Mouse (Mus musculus) C2C12 (cell line): Measurements from ENCODE around the gene Zfp729a.

Source experiments
- CTCF ChIP-seq: IDR thresholded peaks from one replicate; pipeline ENCODE4 v1.5.1; 2011; ENCODE audit not compliant: control insufficient read depth, insufficient read depth, insufficient read length
- MAX ChIP-seq: IDR thresholded peaks from one replicate; pipeline ENCODE4 v1.6.1; 2011; ENCODE audit warnings: mild to moderate bottlenecking, control low read depth
- MYOD1 ChIP-seq: IDR thresholded peaks from one replicate; pipeline ENCODE4 v1.6.1; 2011; ENCODE audit warnings: low read depth; ENCODE audit not compliant: control insufficient read depth, insufficient read length
- USF1 ChIP-seq: IDR thresholded peaks from one replicate; pipeline ENCODE4 v1.6.1; 2011; ENCODE audit warnings: low read depth, mild to moderate bottlenecking, control low read depth, moderate library complexity

DNA sequence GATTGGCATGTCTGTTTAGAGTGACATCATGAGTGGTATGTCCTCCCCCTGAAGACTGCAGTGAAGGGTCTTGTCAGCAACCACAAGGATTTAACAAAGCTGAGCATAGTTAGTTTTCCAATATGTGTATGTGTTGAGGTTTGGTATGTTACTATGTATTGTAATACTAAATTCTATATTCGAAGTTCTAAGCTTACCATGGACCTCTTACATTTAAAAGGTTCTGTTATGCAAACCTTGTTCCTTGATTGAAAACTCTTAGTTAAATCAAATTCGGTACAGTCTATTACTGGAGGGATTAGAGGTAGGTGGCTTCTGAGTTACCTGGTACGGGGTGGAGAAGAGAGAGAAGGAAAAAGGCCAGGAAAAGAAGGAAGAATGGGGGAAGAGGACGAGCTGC lies 49.4 kb upstream of the Zfp729a start, which contains the start of gene Zfp738:
- TF ChIP-seq MYOD1 (no peak), USF1 (no peak), MAX (no peak), CTCF (no peak)
